Mouse (Mus musculus): ENCODE results near the gene Pcnt.

DNA sequence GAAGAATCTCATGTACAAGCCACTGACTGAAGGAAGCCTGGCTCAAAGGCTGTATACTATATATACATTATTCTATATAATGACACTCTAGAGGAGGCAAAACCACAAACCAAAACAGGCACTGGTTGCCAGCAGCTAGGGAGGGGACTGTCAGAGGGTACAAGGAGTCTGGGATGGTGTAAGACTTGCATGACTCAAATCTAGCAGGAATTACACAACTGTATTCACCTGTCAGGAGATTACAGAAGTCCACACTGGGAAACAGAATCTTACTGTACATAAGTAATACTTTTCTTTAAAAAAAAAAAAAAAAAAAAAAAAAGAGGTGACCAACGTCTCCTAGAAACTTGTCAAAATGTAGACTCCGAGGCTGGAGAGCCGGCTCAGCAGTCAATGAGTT is 114.0 kb downstream of the Pcnt start:
- TF ChIP-seq POLR2AphosphoS2 (IDR thresholded peaks at IDR 0.05; ENCODE audit: insufficient read length, low read depth) (no peak), POLR2A (IDR thresholded peaks at IDR 0.05; ENCODE audit: insufficient read length, low read depth) (no peak), USF1 (IDR thresholded peaks at IDR 0.05; ENCODE audit: low read depth) (no peak), CEBPB (IDR thresholded peaks at IDR 0.05; ENCODE audit: insufficient read depth, poor library complexity, severe bottlenecking) (peak; percentile 47; the same call in 1 of the 2 replicates), REST (IDR thresholded peaks at IDR 0.05; ENCODE audit: insufficient read depth, insufficient read length) (no peak), TCF3 (IDR thresholded peaks at IDR 0.05; ENCODE audit: insufficient read length, low read depth) (no peak), MYOG (IDR thresholded peaks at IDR 0.05; ENCODE audit: control insufficient read depth in 1 of 3, insufficient read depth in 1 of 3, insufficient read length in 2 of 3, low read depth in 2 of 3) (no peak), E2F4 (IDR thresholded peaks at IDR 0.05; ENCODE audit: insufficient read depth) (no peak)

Data from myocyte (in vitro differentiated cells).